Mouse (Mus musculus) forebrain, embryonic 14.5 days (tissue): ENCODE measurements around the gene Qsox2. TPM values are rescaled to one million over a fixed set of nuclear protein-coding genes. Genes with fewer than 3 reads are reported as not detected.

ENCODE experiments used
- ATAC-seq: fragments of 200-750 bp; cut with Nextera tagmentation; 2 replicates; pipeline ENCODE4 v1.8.0; 2017; ENCODE audit warnings: mild to moderate bottlenecking, moderate library complexity
- DNase-seq: peaks from one replicate; pipeline ENCODE4 v3.0.0-alpha.2; 2015; ENCODE audit warnings: low spot score
- H3K27ac ChIP-seq: fragments of 300-500 bp; sonication (generic); 2 replicates; pipeline ENCODE4 v1.5.1; 2014; ENCODE audit warnings: low read depth, mild to moderate bottlenecking, control low read depth, low read length, moderate library complexity
- H3K27me3 ChIP-seq: fragments of 300-500 bp; sonication (generic); replicated peaks from 2 replicates; pipeline ENCODE4 v1.6.1; 2014; ENCODE audit warnings: low read length, control low read depth, mixed read lengths; ENCODE audit not compliant: control insufficient read depth, insufficient read depth
- H3K36me3 ChIP-seq: fragments of 300-500 bp; sonication (generic); 2 replicates; pipeline ENCODE4 v1.6.1; 2014; ENCODE audit warnings: low read length, control low read depth; ENCODE audit not compliant: control insufficient read depth, insufficient read depth
- H3K4me1 ChIP-seq: fragments of 300-500 bp; sonication (generic); 2 replicates; pipeline ENCODE4 v1.6.1; 2014; ENCODE audit warnings: antibody characterized with exemption, low read length, control low read depth; ENCODE audit not compliant: control insufficient read depth, insufficient read depth
- H3K4me2 ChIP-seq: fragments of 300-500 bp; sonication (generic); 2 replicates; pipeline ENCODE4 v1.6.1; 2014; ENCODE audit warnings: mild to moderate bottlenecking, control low read depth, low read length
- H3K4me3 ChIP-seq: fragments of 300-500 bp; sonication (generic); 2 replicates; pipeline ENCODE4 v1.5.1; 2014; ENCODE audit warnings: low read depth, low read length, control low read depth
- H3K9ac ChIP-seq: fragments of 300-500 bp; sonication (generic); 2 replicates; pipeline ENCODE4 v1.6.1; 2014; ENCODE audit warnings: mild to moderate bottlenecking, low read length, control low read depth, moderate library complexity
- H3K9me3 ChIP-seq: fragments of 300-500 bp; sonication (generic); replicated peaks from 2 replicates; pipeline ENCODE4 v1.6.1; 2016; ENCODE audit warnings: low read length, control low read depth, mixed read lengths; ENCODE audit not compliant: control insufficient read depth
- WGBS: fragments of 180-500 bp; shearing (Covaris S2); extraction: QIAGEN DNeasy Blood & Tissue Kit; methylation state at CpG from one replicate; pipeline ENCODE4 v1.1.7; 2014; 5-methylcytosine and 5-hydroxymethylcytosine counted together
- polyA plus RNA-seq: library from polyadenylated mRNA; unstranded; fragments of >200 nt; fragmentation: Nextera tagmentation; extraction: Ambion mirVana; gene quantifications from 2 replicates; pipeline ENCODE4 v1.2.1, GENCODE M21; 2014

Qsox2 gene
- polyA plus RNA-seq, 1 experiment from 2014 or later = 10.6 TPM

GRCm38 (mm10) chr2:26188517-26188916 is 48.8 kb downstream of the Qsox2 start:
- Histone ChIP-seq H3K27me3 (no peaks in the 10 kb centered on the region), H3K4me2 (no peak overlapping the region), H3K9me3 (no peaks in the 10 kb centered on the region), H3K36me3 (no peaks in the 10 kb centered on the region), H3K27ac (no peak overlapping the region), H3K9ac (no peak overlapping the region), H3K4me1 (no peaks in the 10 kb centered on the region), H3K4me3 (no peak overlapping the region)
- WGBS = 85% methylated on average over 5 of the region's 5 CpGs
- no peak for DNase-seq
- no peak for ATAC-seq

GRCm38 (mm10) chr2:26184352-26184751 is 53.0 kb downstream of the Qsox2 start:
- Histone ChIP-seq H3K9me3 (no peaks in the 10 kb centered on the region), H3K27me3 (no peaks in the 10 kb centered on the region), H3K27ac (no peak overlapping the region), H3K36me3 (no peaks in the 10 kb centered on the region), H3K4me2 (no peak overlapping the region), H3K9ac (no peak overlapping the region), H3K4me3 (no peak overlapping the region), H3K4me1 (no peaks in the 10 kb centered on the region)
- no peak for DNase-seq
- no peak for ATAC-seq
- WGBS = 54% methylated on average over 3 of the region's 3 CpGs

DNA sequence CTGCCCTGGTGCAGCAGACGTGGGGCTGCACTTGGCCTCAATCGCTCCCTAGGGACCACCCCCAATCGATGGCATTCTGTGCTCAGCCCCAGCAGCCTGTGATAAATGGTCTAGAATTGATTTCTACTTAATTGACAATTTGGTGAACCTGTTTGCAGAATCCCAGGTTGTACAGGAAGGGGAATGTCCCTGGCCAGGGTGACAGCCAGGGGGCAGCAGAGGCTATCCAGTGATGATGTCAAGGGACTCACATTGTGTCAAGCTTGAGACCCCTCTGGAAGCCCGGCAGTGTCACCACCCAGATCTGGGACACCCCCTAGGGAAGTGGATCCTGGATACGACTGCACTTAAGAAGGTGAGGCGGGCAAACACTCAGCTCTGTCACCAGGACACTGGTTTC is 54.7 kb downstream of the Qsox2 start:
- no peaks in the 10 kb centered on the region for H3K9me3 ChIP-seq
- H3K4me1 ChIP-seq = no peaks in the 10 kb centered on the region
- H3K4me3 ChIP-seq = no peak overlapping the region
- no peak overlapping the region for H3K4me2 ChIP-seq
- H3K36me3 ChIP-seq = no peaks in the 10 kb centered on the region
- H3K27ac ChIP-seq = no peak overlapping the region
- DNase-seq (peak; percentile 65), ATAC-seq (no peak)
- no peaks in the 10 kb centered on the region for H3K27me3 ChIP-seq
- 15% methylated on average over 6 of the region's 6 CpGs for WGBS
- H3K9ac ChIP-seq = no peak overlapping the region

DNA sequence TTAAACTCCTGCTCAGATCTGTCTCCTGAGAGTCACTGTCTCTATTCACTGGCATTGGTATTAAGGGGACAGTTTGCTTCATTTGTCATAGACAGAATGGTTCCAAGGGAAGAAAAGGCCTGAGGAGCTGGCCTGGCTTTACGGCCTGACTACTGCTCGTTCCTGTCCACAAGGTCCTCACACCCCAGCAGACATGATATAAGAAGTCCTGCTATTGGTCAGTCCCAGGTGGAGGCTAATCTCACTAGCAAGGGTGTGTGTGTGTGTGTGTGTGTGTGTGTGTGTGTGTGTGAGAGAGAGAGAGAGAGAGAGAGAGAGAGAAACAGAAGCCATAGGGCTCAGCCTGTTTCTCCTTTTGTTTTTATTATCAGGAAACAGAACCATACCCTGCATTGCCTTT is 60.1 kb downstream of the Qsox2 start:
- Histone ChIP-seq H3K9me3 (no peaks in the 10 kb centered on the region), H3K4me2 (no peak overlapping the region), H3K36me3 (no peaks in the 10 kb centered on the region), H3K4me1 (no peaks in the 10 kb centered on the region), H3K27me3 (no peaks in the 10 kb centered on the region), H3K4me3 (no peak overlapping the region), H3K9ac (no peak overlapping the region), H3K27ac (no peak overlapping the region)
- DNase-seq (no peak), ATAC-seq (no peak)
- WGBS = 52% methylated on average over 2 of the region's 2 CpGs

DNA sequence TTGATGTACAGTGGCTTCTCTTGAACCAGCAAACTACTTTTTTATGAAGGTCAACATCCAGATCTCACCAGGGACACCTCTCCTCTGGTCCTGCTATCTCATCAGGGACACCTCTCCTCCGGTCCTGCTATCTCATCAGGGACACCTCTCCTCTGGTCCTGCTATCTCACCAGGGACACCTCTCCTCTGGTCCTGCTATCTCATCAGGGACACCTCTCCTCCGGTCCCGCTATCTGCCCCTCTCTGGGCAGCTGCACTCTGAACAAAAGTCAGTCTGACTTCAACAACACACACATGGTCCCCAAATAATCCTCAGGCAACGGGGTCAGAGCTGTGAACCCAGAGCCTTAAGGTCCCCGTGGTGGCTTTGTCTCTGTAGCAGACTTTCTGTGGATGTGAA is 60.6 kb downstream of the Qsox2 start:
- Histone ChIP-seq H3K27ac (no peak overlapping the region), H3K4me2 (no peak overlapping the region), H3K4me3 (no peak overlapping the region), H3K36me3 (no peaks in the 10 kb centered on the region), H3K9me3 (no peaks in the 10 kb centered on the region), H3K4me1 (no peaks in the 10 kb centered on the region), H3K27me3 (no peaks in the 10 kb centered on the region), H3K9ac (no peak overlapping the region)
- DNase-seq (no peak), ATAC-seq (no peak)
- WGBS = 56% methylated on average over 5 of the region's 5 CpGs

DNA sequence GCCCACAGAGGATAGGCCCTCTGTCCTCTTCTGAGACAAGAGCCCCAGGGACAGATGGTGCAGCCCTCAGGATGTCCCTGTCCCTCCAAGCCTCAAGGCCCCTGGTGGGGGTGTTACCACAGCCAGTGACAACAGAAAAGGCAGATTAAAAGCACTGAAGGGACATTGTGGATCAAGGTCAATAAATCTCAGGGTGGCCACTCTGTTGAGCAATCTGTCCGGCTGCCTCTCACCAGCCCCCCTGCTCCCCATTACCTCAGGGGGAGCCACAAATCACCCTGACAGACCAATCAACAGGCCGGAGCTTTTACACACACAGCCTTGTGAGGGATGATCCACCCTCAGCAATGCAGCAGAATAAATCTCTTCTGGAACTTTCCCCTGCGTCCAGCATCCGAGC is 62.1 kb downstream of the Qsox2 start:
- no peak overlapping the region for H3K27ac ChIP-seq
- H3K4me3 ChIP-seq = no peak overlapping the region
- no peak overlapping the region for H3K9ac ChIP-seq
- no peaks in the 10 kb centered on the region for H3K27me3 ChIP-seq
- no peaks in the 10 kb centered on the region for H3K9me3 ChIP-seq
- H3K4me1 ChIP-seq = no peaks in the 10 kb centered on the region
- H3K4me2 ChIP-seq = no peak overlapping the region
- ATAC-seq = no peak
- DNase-seq = no peak
- no peaks in the 10 kb centered on the region for H3K36me3 ChIP-seq
- WGBS = 51% methylated on average over 4 of the region's 4 CpGs

- H3K4me2 ChIP-seq = no peak overlapping the region
- H3K9ac ChIP-seq = no peak overlapping the region
- DNase-seq (no peak), ATAC-seq (no peak)
- no peaks in the 10 kb centered on the region for H3K27me3 ChIP-seq
- H3K4me3 ChIP-seq = no peak overlapping the region
- WGBS = 80% methylated on average over 2 of the region's 2 CpGs
- no peaks in the 10 kb centered on the region for H3K4me1 ChIP-seq
- H3K9me3 ChIP-seq = no peaks in the 10 kb centered on the region
- H3K36me3 ChIP-seq = no peaks in the 10 kb centered on the region
- H3K27ac ChIP-seq = no peak overlapping the region
These were observed 65.2 kb downstream of the Qsox2 start for GRCm38 (mm10) chr2:26172166-26172565.

- Histone ChIP-seq H3K9me3 (no peaks in the 10 kb centered on the region), H3K4me1 (no peaks in the 10 kb centered on the region), H3K9ac (no peak overlapping the region), H3K36me3 (no peaks in the 10 kb centered on the region), H3K4me3 (no peak overlapping the region), H3K4me2 (no peak overlapping the region), H3K27ac (no peak overlapping the region), H3K27me3 (no peaks in the 10 kb centered on the region)
- no peak for ATAC-seq
- DNase-seq = no peak
- 40% methylated on average over 2 of the region's 2 CpGs for WGBS
These were observed 66.9 kb downstream of the Qsox2 start for GRCm38 (mm10) chr2:26170376-26170775.

- no peak overlapping the region for H3K4me3 ChIP-seq
- H3K9me3 ChIP-seq = no peaks in the 10 kb centered on the region
- H3K9ac ChIP-seq = no peak overlapping the region
- H3K4me1 ChIP-seq = no peaks in the 10 kb centered on the region
- no peaks in the 10 kb centered on the region for H3K36me3 ChIP-seq
- H3K4me2 ChIP-seq = no peak overlapping the region
- WGBS = 40% methylated on average over 11 of the region's 11 CpGs
- ATAC-seq = no peak
- no peak overlapping the region for H3K27ac ChIP-seq
- peak; percentile 44 for DNase-seq
- no peaks in the 10 kb centered on the region for H3K27me3 ChIP-seq
These were observed 68.3 kb downstream of the Qsox2 start for GRCm38 (mm10) chr2:26168843-26169579.
